Comparison of ENCODE assay signal across 18 mouse cellular contexts in the genomic region with DNA sequence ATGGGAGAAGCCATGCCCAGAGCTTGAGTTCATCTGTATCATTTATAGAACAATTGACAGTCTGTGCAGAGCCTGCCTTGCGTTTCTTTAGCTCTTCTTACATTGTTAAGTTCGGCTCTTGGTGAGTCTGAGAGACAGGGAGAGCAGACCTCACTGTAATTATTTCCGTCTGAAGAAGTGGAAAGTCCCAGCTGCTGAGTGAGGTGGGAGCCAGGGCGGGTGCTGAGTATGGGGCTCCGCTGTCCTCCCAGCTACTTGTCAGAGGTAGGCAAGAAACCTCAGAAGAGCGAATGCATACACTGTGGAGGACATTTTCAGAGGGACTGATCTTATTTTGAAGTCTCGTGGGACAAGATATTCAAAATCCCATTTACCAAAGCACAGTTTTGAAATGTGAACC.
"Had no signal": no experiment of that assay in that cellular context is flagged by ENCODE, and none has a peak within 500 bp of the region (broad histone marks: within the 10 kb centered on the region; RNA-seq: fewer than 3 reads in every experiment).

No protein-coding gene starts in this region.

- H3K27me3 ChIP-seq: midbrain, embryonic 13.5 days; midbrain, embryonic 15.5 days; neural tube, embryonic 13.5 days had no signal

- H3K27ac ChIP-seq: liver, embryonic 14.5 days; midbrain, embryonic 10.5 days; midbrain, embryonic 13.5 days; midbrain, embryonic 15.5 days; neural tube, embryonic 13.5 days had no signal

- H3K9me3 ChIP-seq: midbrain, embryonic 10.5 days; midbrain, embryonic 13.5 days; midbrain, embryonic 15.5 days; neural tube, embryonic 13.5 days had no signal

- DNase-seq: lung, adult 18-20 months; lung, embryonic 14.5 days; lung, postnatal 10 days; lung, postnatal 4 days; retina, postnatal 1 day; right cerebral cortex, adult 18-20 months; right cerebral cortex, postnatal 25 days; right cerebral cortex, postnatal 4 days; spleen, adult 18-20 months; thymus, adult 18-20 months; thymus, postnatal 25 days; thymus, postnatal 4 days had no signal

- H3K4me2 ChIP-seq: lung, embryonic 14.5 days; midbrain, embryonic 13.5 days; midbrain, embryonic 15.5 days; neural tube, embryonic 13.5 days had no signal

- ATAC-seq: midbrain, embryonic 13.5 days; midbrain, embryonic 15.5 days had no signal

- H3K36me3 ChIP-seq: midbrain, embryonic 10.5 days; midbrain, embryonic 13.5 days; midbrain, embryonic 15.5 days; neural tube, embryonic 13.5 days had no signal

- H3K9ac ChIP-seq: liver, embryonic 14.5 days; lung, embryonic 14.5 days; midbrain, embryonic 13.5 days; midbrain, embryonic 15.5 days; neural tube, embryonic 13.5 days had no signal

- H3K4me3 ChIP-seq: midbrain, embryonic 10.5 days; midbrain, embryonic 13.5 days; midbrain, embryonic 15.5 days; myocyte; neural tube, embryonic 13.5 days had no signal
